Mouse (Mus musculus) stomach, embryonic 16.5 days (tissue): Measurements from ENCODE around the gene Rnf103. TPM values are rescaled to one million over a fixed set of nuclear protein-coding genes. Genes with fewer than 3 reads are reported as not detected.

Source experiments
- ATAC-seq: fragments of 200-750 bp; cut with Nextera tagmentation; 2 replicates; pipeline ENCODE4 v1.8.0; 2017; ENCODE audit warnings: moderate number of reproducible peaks, moderate TSS enrichment; ENCODE audit not compliant: insufficient read depth, low FRiP score
- H3K27ac ChIP-seq: fragments of 300-500 bp; sonication (generic); 2 replicates; pipeline ENCODE4 v1.5.1; 2014; ENCODE audit warnings: low read length
- H3K27me3 ChIP-seq: fragments of 300-500 bp; sonication (generic); 2 replicates; pipeline ENCODE4 v1.6.1; 2014; ENCODE audit warnings: low read length, control low read depth, mixed read lengths; ENCODE audit not compliant: control insufficient read depth, insufficient read depth
- H3K36me3 ChIP-seq: fragments of 300-500 bp; sonication (generic); 2 replicates; pipeline ENCODE4 v1.6.1; 2014; ENCODE audit warnings: low read length; ENCODE audit not compliant: control insufficient read depth, insufficient read depth
- H3K4me1 ChIP-seq: fragments of 300-500 bp; sonication (generic); 2 replicates; pipeline ENCODE4 v1.6.1; 2014; ENCODE audit warnings: low read length, control low read depth, mixed read lengths; ENCODE audit not compliant: control insufficient read depth, insufficient read depth
- H3K4me2 ChIP-seq: fragments of 300-500 bp; sonication (generic); 2 replicates; pipeline ENCODE4 v1.6.1; 2014; ENCODE audit warnings: low read depth, low read length, mixed read lengths
- H3K4me3 ChIP-seq: fragments of 300-500 bp; sonication (generic); replicated peaks from 2 replicates; pipeline ENCODE4 v1.5.1; 2014; ENCODE audit warnings: mild to moderate bottlenecking, low read length
- H3K9ac ChIP-seq: fragments of 300-500 bp; sonication (generic); 2 replicates; pipeline ENCODE4 v1.6.1; 2014; ENCODE audit warnings: low read length
- H3K9me3 ChIP-seq: fragments of 300-500 bp; sonication (generic); replicated peaks from 2 replicates; pipeline ENCODE4 v1.6.1; 2016; ENCODE audit warnings: low read length, control low read depth; ENCODE audit not compliant: control insufficient read depth
- WGBS: fragments of 180-500 bp; shearing (Covaris S2); extraction: QIAGEN DNeasy Blood & Tissue Kit; methylation state at CpG from one replicate; pipeline ENCODE4 v1.1.7; 2014; 5-methylcytosine and 5-hydroxymethylcytosine counted together
- polyA plus RNA-seq: library from polyadenylated mRNA; unstranded; fragments of >200 nt; fragmentation: Nextera tagmentation; extraction: Ambion mirVana; gene quantifications from 2 replicates; pipeline ENCODE4 v1.2.1, GENCODE M21; 2015

The Rnf103 gene
- polyA plus RNA-seq, 1 experiment from 2014 or later: 9.2 TPM

DNA sequence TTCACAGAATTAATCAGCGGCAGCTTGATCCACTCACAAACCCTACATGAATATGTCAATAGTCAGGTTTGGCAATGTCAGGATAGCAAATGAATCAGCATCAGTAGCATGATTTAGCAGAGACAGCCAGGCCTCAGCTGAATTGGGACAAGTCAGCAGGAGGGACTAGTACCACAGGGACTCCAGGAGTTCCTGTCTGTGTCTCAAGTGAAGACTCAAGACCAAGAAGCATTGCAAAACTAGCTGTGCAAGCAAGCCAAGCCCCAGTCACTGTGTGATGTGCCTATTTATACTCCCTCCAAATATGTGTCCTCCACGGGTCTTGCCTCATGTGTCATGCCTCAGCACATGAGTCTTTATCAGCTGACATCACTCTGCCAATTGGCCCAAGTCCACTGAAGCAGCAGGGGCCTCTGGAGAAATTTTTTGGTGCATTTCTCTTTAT lies 61.8 kb downstream of the Rnf103 start:
- Histone ChIP-seq H3K4me2 (no peak overlapping the region), H3K4me3 (no peak overlapping the region), H3K36me3 (no peaks in the 10 kb centered on the region), H3K27ac (no peak overlapping the region), H3K9ac (no peak overlapping the region), H3K27me3 (no peaks in the 10 kb centered on the region), H3K9me3 (no peaks in the 10 kb centered on the region), H3K4me1 (no peaks in the 10 kb centered on the region)
- ATAC-seq: no peak
- 83% methylated on average over 2 of the region's 2 CpGs for WGBS

DNA sequence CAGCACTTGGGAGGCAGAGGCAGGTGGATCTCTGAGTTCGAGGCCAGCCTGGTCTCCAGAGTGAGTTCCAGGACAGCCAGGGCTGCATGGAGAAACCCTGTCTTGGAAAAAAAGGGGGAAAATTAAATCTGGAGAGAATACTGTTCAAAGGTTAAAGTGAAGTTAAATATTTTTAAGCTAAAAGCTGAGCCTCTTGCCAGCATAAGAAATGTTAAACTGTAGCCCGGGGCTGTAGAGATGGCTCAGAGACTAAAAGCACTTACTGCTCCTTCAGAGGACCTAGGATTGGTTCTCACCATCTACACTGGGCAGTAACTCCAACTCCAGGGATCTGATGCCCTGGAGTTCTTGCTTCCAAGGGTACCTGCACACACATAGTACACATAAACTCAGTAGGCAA lies 63.1 kb downstream of the Rnf103 start:
- H3K4me2 ChIP-seq: no peak overlapping the region
- H3K27me3 ChIP-seq: no peaks in the 10 kb centered on the region
- H3K36me3 ChIP-seq: no peaks in the 10 kb centered on the region
- H3K27ac ChIP-seq: no peak overlapping the region
- H3K4me3 ChIP-seq: no peak overlapping the region
- 95% methylated on average over 2 of the region's 2 CpGs for WGBS
- no peak overlapping the region for H3K9ac ChIP-seq
- no peaks in the 10 kb centered on the region for H3K9me3 ChIP-seq
- H3K4me1 ChIP-seq: no peaks in the 10 kb centered on the region
- ATAC-seq: no peak

Other genes with a start within 250 kb of the Rnf103 start
- 57.0 and 57.5 TPM in 2 replicates for gene Krcc1, start 222.2 kb upstream of the Rnf103 start, polyA plus RNA-seq
- gene Smyd1, start 171.7 kb upstream of the Rnf103 start, polyA plus RNA-seq: 1.2 and 5.3 TPM in 2 replicates
- not detected in 2 replicates for gene Cd8b1, start 171.1 kb upstream of the Rnf103 start, polyA plus RNA-seq
- not detected in 2 replicates for gene Cd8a, start 120.5 kb upstream of the Rnf103 start, polyA plus RNA-seq
- gene Rmnd5a, start 53.3 kb upstream of the Rnf103 start, polyA plus RNA-seq: 9.5 and 10.1 TPM in 2 replicates
- 75.1 and 81.0 TPM in 2 replicates for gene Chmp3, start 49.9 kb downstream of the Rnf103 start, polyA plus RNA-seq
- 45.8 and 47.0 TPM in 2 replicates for gene Kdm3a, start 139.1 kb downstream of the Rnf103 start, polyA plus RNA-seq
- 17.3 TPM in 2 replicates for gene Reep1, start 213.7 kb downstream of the Rnf103 start, polyA plus RNA-seq